Mouse (Mus musculus): Measurements from ENCODE around the gene Slc10a4.

DNA sequence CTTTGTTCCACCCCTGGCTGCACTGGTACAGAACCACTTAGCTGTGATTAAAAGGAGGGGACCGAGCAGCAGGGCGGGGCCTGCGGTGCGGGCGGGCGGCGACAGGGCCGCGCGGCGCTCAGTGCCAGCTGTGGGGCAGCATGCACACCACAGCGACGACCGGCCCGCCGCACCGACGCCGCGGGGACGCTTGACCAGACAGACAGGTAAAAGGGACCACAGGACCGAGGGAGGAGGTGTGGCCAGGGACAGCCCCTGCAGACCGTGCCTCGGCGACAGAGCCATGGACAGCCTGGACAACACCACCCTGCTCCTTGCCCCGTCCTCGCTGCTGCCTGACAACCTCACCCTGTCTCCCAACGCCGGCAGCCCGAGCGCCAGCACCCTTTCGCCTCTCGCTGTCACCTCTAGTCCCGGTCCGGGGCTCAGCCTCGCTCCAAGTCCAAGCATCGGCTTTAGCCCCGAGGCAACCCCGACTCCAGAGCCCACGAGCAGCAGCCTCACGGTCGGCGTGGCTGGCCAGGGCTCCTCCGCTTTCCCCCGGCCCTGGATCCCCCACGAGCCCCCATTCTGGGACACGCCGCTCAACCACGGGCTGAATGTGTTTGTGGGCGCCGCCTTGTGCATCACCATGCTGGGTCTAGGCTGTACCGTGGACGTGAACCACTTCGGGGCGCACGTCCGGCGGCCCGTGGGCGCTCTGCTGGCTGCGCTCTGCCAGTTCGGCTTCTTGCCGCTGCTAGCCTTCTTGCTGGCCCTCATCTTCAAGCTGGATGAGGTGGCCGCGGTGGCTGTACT, at the start of gene Slc10a4:
- TF ChIP-seq GATA1 (IDR thresholded peaks at IDR 0.05; ENCODE audit: low read length) (no peak), TAL1 (IDR thresholded peaks at IDR 0.05; ENCODE audit: low read length) (no peak)

Data from erythroblast, embryonic 14.5 days (primary cell).